Mouse (Mus musculus): ENCODE measurements around the gene Abcg8. TPM values are rescaled to one million over a fixed set of nuclear protein-coding genes. Genes with fewer than 3 reads are reported as not detected.

The Abcg8 gene
- polyA plus RNA-seq, 1 experiment from 2014 or later, result 0.14 TPM

GRCm38 (mm10) chr17:84728201-84728911 is 52.3 kb downstream of the Abcg8 start:
- no peaks in the 10 kb centered on the region for H3K4me1 ChIP-seq (ENCODE audit: control insufficient read depth, insufficient read depth, low read length)
- H3K4me3 ChIP-seq (ENCODE audit: low read depth, low read length), result no peak overlapping the region
- no peak overlapping the region for H3K4me2 ChIP-seq (ENCODE audit: low read depth, low read length)
- H3K36me3 ChIP-seq (ENCODE audit: control insufficient read depth, insufficient read depth, low read length), result peaks cover 60% of the 10 kb centered on the region
- H3K9me3 ChIP-seq (ENCODE audit: control insufficient read depth, low read length), result no peaks in the 10 kb centered on the region
- 70% methylated on average over 1 of the region's 1 CpGs for WGBS
- no peak for ATAC-seq (ENCODE audit: low read depth)
- H3K9ac ChIP-seq (ENCODE audit: low read depth, low read length), result no peak overlapping the region
- no peak for DNase-seq (ENCODE audit: low spot score)
- H3K27me3 ChIP-seq (replicated peaks; ENCODE audit: control insufficient read depth, insufficient read depth, low read length), result no peaks in the 10 kb centered on the region
- no peak overlapping the region for H3K27ac ChIP-seq (replicated peaks; ENCODE audit: low read depth, low read length)

- no peak for ATAC-seq (ENCODE audit: low read depth)
- H3K36me3 ChIP-seq (ENCODE audit: control insufficient read depth, insufficient read depth, low read length), result peaks cover 52% of the 10 kb centered on the region
- H3K4me3 ChIP-seq (ENCODE audit: low read depth, low read length), result no peak overlapping the region
- H3K27ac ChIP-seq (replicated peaks; ENCODE audit: low read depth, low read length), result no peak overlapping the region
- no peaks in the 10 kb centered on the region for H3K4me1 ChIP-seq (ENCODE audit: control insufficient read depth, insufficient read depth, low read length)
- H3K9ac ChIP-seq (ENCODE audit: low read depth, low read length), result no peak overlapping the region
- H3K4me2 ChIP-seq (ENCODE audit: low read depth, low read length), result no peak overlapping the region
- 91% methylated on average over 5 of the region's 5 CpGs for WGBS
- no peaks in the 10 kb centered on the region for H3K9me3 ChIP-seq (ENCODE audit: control insufficient read depth, low read length)
- no peak for DNase-seq (ENCODE audit: low spot score)
- H3K27me3 ChIP-seq (replicated peaks; ENCODE audit: control insufficient read depth, insufficient read depth, low read length), result no peaks in the 10 kb centered on the region
Measured at GRCm38 (mm10) chr17:84729140-84729539, 53.0 kb downstream of the Abcg8 start.

GRCm38 (mm10) chr17:84731361-84731760 is 55.3 kb downstream of the Abcg8 start:
- Histone ChIP-seq H3K9me3 (ENCODE audit: control insufficient read depth, low read length) (no peaks in the 10 kb centered on the region), H3K36me3 (ENCODE audit: control insufficient read depth, insufficient read depth, low read length) (peaks cover 38% of the 10 kb centered on the region), H3K27me3 (replicated peaks; ENCODE audit: control insufficient read depth, insufficient read depth, low read length) (no peaks in the 10 kb centered on the region), H3K4me3 (ENCODE audit: low read depth, low read length) (no peak overlapping the region), H3K9ac (ENCODE audit: low read depth, low read length) (no peak overlapping the region), H3K4me1 (ENCODE audit: control insufficient read depth, insufficient read depth, low read length) (no peaks in the 10 kb centered on the region), H3K4me2 (ENCODE audit: low read depth, low read length) (no peak overlapping the region), H3K27ac (replicated peaks; ENCODE audit: low read depth, low read length) (no peak overlapping the region)
- DNase-seq (ENCODE audit: low spot score) (no peak), ATAC-seq (ENCODE audit: low read depth) (no peak)
- WGBS, result 85% methylated on average over 12 of the region's 12 CpGs

GRCm38 (mm10) chr17:84732612-84733011 is 56.5 kb downstream of the Abcg8 start:
- H3K27ac ChIP-seq (replicated peaks; ENCODE audit: low read depth, low read length), result no peak overlapping the region
- peaks cover 9% of the 10 kb centered on the region; the same call in 1 of the 2 replicates for H3K4me1 ChIP-seq (ENCODE audit: control insufficient read depth, insufficient read depth, low read length)
- no peak for ATAC-seq (ENCODE audit: low read depth)
- no peak for DNase-seq (ENCODE audit: low spot score)
- H3K27me3 ChIP-seq (replicated peaks; ENCODE audit: control insufficient read depth, insufficient read depth, low read length), result no peaks in the 10 kb centered on the region
- no peak overlapping the region for H3K9ac ChIP-seq (ENCODE audit: low read depth, low read length)
- H3K4me2 ChIP-seq (ENCODE audit: low read depth, low read length), result no peak overlapping the region
- 82% methylated on average over 8 of the region's 8 CpGs for WGBS
- peaks cover 34% of the 10 kb centered on the region for H3K36me3 ChIP-seq (ENCODE audit: control insufficient read depth, insufficient read depth, low read length)
- no peak overlapping the region for H3K4me3 ChIP-seq (ENCODE audit: low read depth, low read length)
- no peaks in the 10 kb centered on the region for H3K9me3 ChIP-seq (ENCODE audit: control insufficient read depth, low read length)

- no peak overlapping the region for H3K9ac ChIP-seq (ENCODE audit: low read depth, low read length)
- no peak overlapping the region for H3K4me2 ChIP-seq (ENCODE audit: low read depth, low read length)
- 35% methylated on average over 9 of the region's 9 CpGs for WGBS
- 0 out of 2 replicates have a peak overlapping the region, but pooled peaks have one; percentile 15 for H3K27ac ChIP-seq (replicated peaks; ENCODE audit: low read depth, low read length)
- H3K4me1 ChIP-seq (ENCODE audit: control insufficient read depth, insufficient read depth, low read length), result peaks cover 20% of the 10 kb centered on the region; the same call in 1 of the 2 replicates
- DNase-seq (ENCODE audit: low spot score) (peak; percentile 33), ATAC-seq (ENCODE audit: low read depth) (no peak)
- H3K36me3 ChIP-seq (ENCODE audit: control insufficient read depth, insufficient read depth, low read length), result peaks cover 14% of the 10 kb centered on the region
- H3K27me3 ChIP-seq (replicated peaks; ENCODE audit: control insufficient read depth, insufficient read depth, low read length), result no peaks in the 10 kb centered on the region
- no peaks in the 10 kb centered on the region for H3K9me3 ChIP-seq (ENCODE audit: control insufficient read depth, low read length)
- H3K4me3 ChIP-seq (ENCODE audit: low read depth, low read length), result no peak overlapping the region
Measured at GRCm38 (mm10) chr17:84736719-84737118, 60.6 kb downstream of the Abcg8 start.

- Histone ChIP-seq H3K4me3 (ENCODE audit: low read depth, low read length) (no peak overlapping the region), H3K9ac (ENCODE audit: low read depth, low read length) (no peak overlapping the region), H3K9me3 (ENCODE audit: control insufficient read depth, low read length) (no peaks in the 10 kb centered on the region), H3K4me1 (ENCODE audit: control insufficient read depth, insufficient read depth, low read length) (peaks cover 22% of the 10 kb centered on the region), H3K4me2 (ENCODE audit: low read depth, low read length) (no peak overlapping the region), H3K27ac (replicated peaks; ENCODE audit: low read depth, low read length) (peak overlapping the region; percentile 41), H3K36me3 (ENCODE audit: control insufficient read depth, insufficient read depth, low read length) (peaks cover 14% of the 10 kb centered on the region), H3K27me3 (replicated peaks; ENCODE audit: control insufficient read depth, insufficient read depth, low read length) (no peaks in the 10 kb centered on the region)
- peak; percentile 44; the same call in 1 of the 2 replicates for ATAC-seq (ENCODE audit: low read depth)
- WGBS, result 43% methylated on average over 9 of the region's 9 CpGs
- DNase-seq (ENCODE audit: low spot score), result peak; percentile 63
Measured at GRCm38 (mm10) chr17:84738073-84738797, 62.1 kb downstream of the Abcg8 start.

GRCm38 (mm10) chr17:84744256-84744655 is 68.2 kb downstream of the Abcg8 start:
- H3K36me3 ChIP-seq (ENCODE audit: control insufficient read depth, insufficient read depth, low read length), result peaks cover 11% of the 10 kb centered on the region
- no peak overlapping the region for H3K4me2 ChIP-seq (ENCODE audit: low read depth, low read length)
- no peaks in the 10 kb centered on the region for H3K9me3 ChIP-seq (ENCODE audit: control insufficient read depth, low read length)
- no peak overlapping the region for H3K4me3 ChIP-seq (ENCODE audit: low read depth, low read length)
- H3K27ac ChIP-seq (replicated peaks; ENCODE audit: low read depth, low read length), result no peak overlapping the region
- H3K4me1 ChIP-seq (ENCODE audit: control insufficient read depth, insufficient read depth, low read length), result peaks cover 4% of the 10 kb centered on the region
- no peak overlapping the region for H3K9ac ChIP-seq (ENCODE audit: low read depth, low read length)
- H3K27me3 ChIP-seq (replicated peaks; ENCODE audit: control insufficient read depth, insufficient read depth, low read length), result no peaks in the 10 kb centered on the region
- 69% methylated on average over 4 of the region's 4 CpGs for WGBS
- DNase-seq (ENCODE audit: low spot score) (no peak), ATAC-seq (ENCODE audit: low read depth) (no peak)

GRCm38 (mm10) chr17:84745001-84745400 is 68.9 kb downstream of the Abcg8 start:
- Histone ChIP-seq H3K4me2 (ENCODE audit: low read depth, low read length) (no peak overlapping the region), H3K36me3 (ENCODE audit: control insufficient read depth, insufficient read depth, low read length) (peaks cover 17% of the 10 kb centered on the region), H3K27me3 (replicated peaks; ENCODE audit: control insufficient read depth, insufficient read depth, low read length) (no peaks in the 10 kb centered on the region), H3K27ac (replicated peaks; ENCODE audit: low read depth, low read length) (no peak overlapping the region), H3K4me1 (ENCODE audit: control insufficient read depth, insufficient read depth, low read length) (peaks cover 4% of the 10 kb centered on the region), H3K4me3 (ENCODE audit: low read depth, low read length) (no peak overlapping the region), H3K9ac (ENCODE audit: low read depth, low read length) (no peak overlapping the region), H3K9me3 (ENCODE audit: control insufficient read depth, low read length) (no peaks in the 10 kb centered on the region)
- DNase-seq (ENCODE audit: low spot score), result no peak
- no peak for ATAC-seq (ENCODE audit: low read depth)
- WGBS, result 64% methylated on average over 9 of the region's 9 CpGs
